Mouse (Mus musculus) heart, postnatal 36 days (tissue): Measurements from ENCODE around the gene Etfa. TPM values are rescaled to one million over a fixed set of nuclear protein-coding genes. Genes with fewer than 3 reads are reported as not detected.
A peak's percentile ranks its signal among the peaks of the same experiment; 100 is the strongest.

Experiments used
- DNase-seq, 2 experiments: peaks; one replicate each; pipeline ENCODE4 v3.0.0; 2021 to 2022
- intact Hi-C: fragments of 180-260 bp; cut with DNase I; formaldehyde crosslinking; loops from one replicate; pipeline ENCODE4 v1.15.1; 2025
- total RNA-seq, 2 experiments: library from RNA; stranded (reverse); gene quantifications; 2 replicates each; pipeline ENCODE4 v1.2.3; 2021

Gene Etfa
- total RNA-seq, 2 experiments from 2014 or later: 924 to 965 TPM

- DNase-seq: no peak
- intact Hi-C loops: no loop called here
These were observed 26.3 kb upstream of the Etfa start, which contains the start of gene Isl2 for GRCm38 (mm10) chr9:55538377-55538776. Gene Isl2 (plus strand): TSS chr9:55538672.

GRCm38 (mm10) chr9:55535907-55536306 lies 23.9 kb upstream of the Etfa start:
- DNase-seq: peak; percentile 59 to 67
- intact Hi-C loops: loop anchor here (1.0 to 2.0 kb wide), 2 partner anchors 67 to 107 kb away; no protein-coding TSS in a partner anchor

- intact Hi-C loops: no loop called here
- DNase-seq: no peak
These were observed 13.7 kb upstream of the Etfa start for GRCm38 (mm10) chr9:55525716-55526115.

- intact Hi-C loops: no loop called here
- DNase-seq: no peak
These were observed 486 bp downstream of the Etfa start for GRCm38 (mm10) chr9:55511521-55511993.

- intact Hi-C loops: no loop called here
- DNase-seq: no peak
These were observed 1.3 kb downstream of the Etfa start for GRCm38 (mm10) chr9:55510651-55511235.

- intact Hi-C loops: no loop called here
- no peak for DNase-seq
These were observed 2.3 kb downstream of the Etfa start for GRCm38 (mm10) chr9:55509731-55510130.

- intact Hi-C loops: no loop called here
- no peak for DNase-seq
These were observed 3.3 kb downstream of the Etfa start for GRCm38 (mm10) chr9:55508701-55509100.

GRCm38 (mm10) chr9:55507922-55508321 lies 4.1 kb downstream of the Etfa start:
- DNase-seq: peak; percentile 52
- intact Hi-C loops: no loop called here

GRCm38 (mm10) chr9:55482116-55482515 lies 29.9 kb downstream of the Etfa start:
- DNase-seq: no peak
- intact Hi-C loops: no loop called here

- intact Hi-C loops: no loop called here
These were observed 33.3 kb downstream of the Etfa start for GRCm38 (mm10) chr9:55478699-55479098.

GRCm38 (mm10) chr9:55476084-55476483 lies 36.0 kb downstream of the Etfa start:
- intact Hi-C loops: no loop called here
- DNase-seq: no peak

More at GRCm38 (mm10) chr9:55478699-55479098, 33.3 kb downstream of the Etfa start:
- DNase-seq: no peak

GRCm38 (mm10) chr9:55468397-55468796 lies 43.6 kb downstream of the Etfa start:
- no peak for DNase-seq
- intact Hi-C loops: loop anchor here (2.0 kb wide), 1 partner anchor 68 kb away; no protein-coding TSS in a partner anchor

GRCm38 (mm10) chr9:55453366-55453765 lies 58.7 kb downstream of the Etfa start:
- no peak for DNase-seq
- intact Hi-C loops: no loop called here

- no peak for DNase-seq
- intact Hi-C loops: no loop called here
These were observed 59.1 kb downstream of the Etfa start for GRCm38 (mm10) chr9:55452906-55453305.

GRCm38 (mm10) chr9:55451426-55451825 lies 60.6 kb downstream of the Etfa start:
- intact Hi-C loops: no loop called here
- DNase-seq: no peak

GRCm38 (mm10) chr9:55450035-55450434 lies 62.0 kb downstream of the Etfa start:
- intact Hi-C loops: no loop called here
- DNase-seq: no peak

GRCm38 (mm10) chr9:55449108-55449507 lies 62.9 kb downstream of the Etfa start:
- DNase-seq: no peak
- intact Hi-C loops: no loop called here

GRCm38 (mm10) chr9:55447509-55447908 lies 64.5 kb downstream of the Etfa start:
- no peak for DNase-seq
- intact Hi-C loops: no loop called here

- DNase-seq: no peak
- intact Hi-C loops: no loop called here
These were observed 72.8 kb downstream of the Etfa start for GRCm38 (mm10) chr9:55439206-55439780.

GRCm38 (mm10) chr9:55438433-55438832 lies 73.6 kb downstream of the Etfa start:
- intact Hi-C loops: no loop called here
- no peak for DNase-seq

GRCm38 (mm10) chr9:55433875-55434274 lies 78.2 kb downstream of the Etfa start:
- intact Hi-C loops: no loop called here
- DNase-seq: no peak
